Mouse (Mus musculus): ENCODE measurements around the gene Dnajb4. TPM values are rescaled to one million over a fixed set of nuclear protein-coding genes. Genes with fewer than 3 reads are reported as not detected.

The Dnajb4 gene
- total RNA-seq, 1 experiment = 8.6 TPM

DNA sequence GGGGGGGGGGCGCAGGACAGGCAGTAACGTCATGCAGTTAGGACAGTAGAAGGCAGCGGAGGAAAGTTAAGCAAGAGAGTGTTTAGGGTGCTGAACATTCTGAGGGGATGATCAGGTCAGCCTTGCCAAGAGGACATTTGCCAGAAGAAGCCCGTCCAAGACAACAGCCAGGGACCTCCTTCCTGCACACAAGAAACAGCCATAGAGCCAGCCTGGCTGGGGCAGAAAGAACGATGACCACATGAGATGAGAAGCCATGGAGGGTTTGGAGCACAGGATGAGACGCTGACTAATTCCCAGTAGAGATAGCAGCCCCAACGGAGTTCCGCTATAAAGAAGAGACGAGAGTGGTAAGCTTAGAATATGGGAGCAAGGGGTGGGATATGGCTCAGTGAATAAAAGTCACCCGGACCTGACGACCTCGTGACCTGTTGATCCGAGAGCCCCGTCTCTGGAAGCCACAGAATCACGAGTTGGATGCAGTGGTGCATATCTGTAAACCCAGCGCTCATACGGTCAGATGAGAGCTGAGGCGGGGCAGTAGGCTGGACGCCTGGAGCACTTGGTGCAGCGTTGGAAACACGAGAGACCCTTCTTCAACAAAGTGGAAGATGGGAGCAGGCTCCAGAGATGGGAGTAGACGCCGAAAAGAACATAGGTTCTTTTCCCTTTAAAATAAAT is 53.1 kb downstream of the Dnajb4 start:
- no peak overlapping the region for H3K9ac ChIP-seq (ENCODE audit: insufficient read depth, low read depth, low read length, poor library complexity, severe bottlenecking)
- H3K27ac ChIP-seq (ENCODE audit: insufficient read depth, low read depth, low read length, poor library complexity, severe bottlenecking) = no peak overlapping the region
- no peak for DNase-seq (ENCODE audit: low read depth, low spot score)
- TF ChIP-seq HCFC1 (IDR thresholded peaks at IDR 0.05; ENCODE audit: borderline replicate concordance, insufficient read depth, low read length) (no peak), CHD2 (IDR thresholded peaks at IDR 0.05; ENCODE audit: low read depth, low read length) (no peak), ZC3H11A (IDR thresholded peaks at IDR 0.05; ENCODE audit: borderline replicate concordance, low read depth, low read length) (no peak), MAFK (IDR thresholded peaks at IDR 0.05; ENCODE audit: insufficient read depth, low read depth, low read length) (no peak)
- in situ Hi-C loops (cut with MboI; ENCODE audit: low sequenced_read_pairs in 2 of 2, unreplicated experiment in 2 of 2) = no loop called here
- no peaks in the 10 kb centered on the region for H3K36me3 ChIP-seq (ENCODE audit: control insufficient read depth, insufficient read depth, low read length, poor library complexity, severe bottlenecking)
- no peak overlapping the region for H3K4me3 ChIP-seq (ENCODE audit: insufficient read depth in 1 of 2, low read depth in 1 of 2, low read length in 2 of 2, poor library complexity in 1 of 2, severe bottlenecking in 1 of 2)
- peaks cover 5% of the 10 kb centered on the region for H3K9me3 ChIP-seq (ENCODE audit: control insufficient read depth, insufficient read depth, low read depth, low read length)
- no peaks in the 10 kb centered on the region for H3K4me1 ChIP-seq (ENCODE audit: control insufficient read depth in 2 of 2, insufficient read depth in 2 of 2, low read length in 2 of 2, poor library complexity in 1 of 2)

DNA sequence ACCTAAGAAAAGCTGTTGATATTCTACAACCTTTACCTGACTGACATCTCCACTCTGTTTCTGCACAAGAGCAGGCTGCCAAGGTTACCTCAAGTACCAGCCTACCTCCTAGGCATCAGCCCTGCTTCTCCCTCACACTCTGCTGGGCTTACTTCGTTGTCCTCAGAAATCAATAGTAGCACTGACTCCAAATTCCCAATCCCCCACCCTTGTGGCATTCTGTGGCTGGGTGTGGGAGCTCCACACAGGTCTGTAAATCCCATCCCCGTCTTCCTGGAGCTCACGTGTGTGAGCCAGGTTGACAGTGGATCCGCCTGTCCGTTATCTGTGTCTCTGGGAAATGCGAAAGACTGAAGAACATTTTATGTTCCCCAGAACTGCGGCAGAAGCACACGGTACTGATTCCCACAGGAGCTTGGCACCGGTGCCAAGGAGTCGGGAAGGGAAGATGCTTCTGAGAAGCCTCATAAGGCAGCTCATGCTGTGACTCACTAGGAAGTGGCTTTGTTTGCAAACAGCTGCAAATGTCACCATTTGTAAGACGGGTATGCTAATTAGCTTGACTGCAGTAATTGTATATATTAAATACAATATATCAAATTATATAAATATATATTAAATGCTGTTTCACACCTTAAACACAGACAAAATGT is 54.7 kb downstream of the Dnajb4 start:
- DNase-seq (ENCODE audit: low read depth, low spot score) = no peak
- no peak overlapping the region for H3K9ac ChIP-seq (ENCODE audit: insufficient read depth, low read depth, low read length, poor library complexity, severe bottlenecking)
- H3K4me3 ChIP-seq (ENCODE audit: insufficient read depth in 1 of 2, low read depth in 1 of 2, low read length in 2 of 2, poor library complexity in 1 of 2, severe bottlenecking in 1 of 2) = no peak overlapping the region
- in situ Hi-C loops (cut with MboI; ENCODE audit: low sequenced_read_pairs in 2 of 2, unreplicated experiment in 2 of 2) = no loop called here
- TF ChIP-seq ZNF384 (IDR thresholded peaks at IDR 0.05; ENCODE audit: low read depth, low read length) = no peak
- TF ChIP-seq MAFK (IDR thresholded peaks at IDR 0.05; ENCODE audit: insufficient read depth, low read depth, low read length) = no peak
- TF ChIP-seq CHD2 (IDR thresholded peaks at IDR 0.05; ENCODE audit: low read depth, low read length) = no peak
- no peak for TF ChIP-seq ZC3H11A (IDR thresholded peaks at IDR 0.05; ENCODE audit: borderline replicate concordance, low read depth, low read length)
- TF ChIP-seq HCFC1 (IDR thresholded peaks at IDR 0.05; ENCODE audit: borderline replicate concordance, insufficient read depth, low read length) = no peak
- no peak overlapping the region; the same call in 1 of the 2 replicates for H3K27ac ChIP-seq (ENCODE audit: insufficient read depth, low read depth, low read length, poor library complexity, severe bottlenecking)
- peaks cover 5% of the 10 kb centered on the region for H3K9me3 ChIP-seq (ENCODE audit: control insufficient read depth, insufficient read depth, low read depth, low read length)
- no peaks in the 10 kb centered on the region for H3K36me3 ChIP-seq (ENCODE audit: control insufficient read depth, insufficient read depth, low read length, poor library complexity, severe bottlenecking)
- H3K4me1 ChIP-seq (ENCODE audit: control insufficient read depth in 2 of 2, insufficient read depth in 2 of 2, low read length in 2 of 2, poor library complexity in 1 of 2) = no peaks in the 10 kb centered on the region

DNA sequence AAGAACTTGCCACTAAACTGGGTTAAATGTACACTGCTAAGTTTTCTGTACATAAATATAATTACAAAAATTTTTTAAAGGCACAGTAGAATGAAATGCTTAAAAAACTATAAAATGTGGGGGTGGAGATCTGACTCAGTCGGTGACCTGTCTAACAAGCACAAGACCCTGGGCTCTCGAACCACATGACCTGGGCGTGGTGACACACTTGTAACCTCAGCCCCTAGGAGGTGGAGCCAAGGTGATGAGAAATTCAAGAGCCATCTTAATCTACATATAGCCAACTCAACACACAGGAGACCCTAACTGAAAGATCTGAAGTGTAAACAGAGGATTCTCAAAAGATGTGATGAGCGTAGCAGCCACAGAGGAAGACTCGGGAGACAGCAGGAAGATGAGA is 56.0 kb downstream of the Dnajb4 start:
- TF ChIP-seq ZNF384 (IDR thresholded peaks at IDR 0.05; ENCODE audit: low read depth, low read length) (no peak), MAFK (IDR thresholded peaks at IDR 0.05; ENCODE audit: insufficient read depth, low read depth, low read length) (no peak)

DNA sequence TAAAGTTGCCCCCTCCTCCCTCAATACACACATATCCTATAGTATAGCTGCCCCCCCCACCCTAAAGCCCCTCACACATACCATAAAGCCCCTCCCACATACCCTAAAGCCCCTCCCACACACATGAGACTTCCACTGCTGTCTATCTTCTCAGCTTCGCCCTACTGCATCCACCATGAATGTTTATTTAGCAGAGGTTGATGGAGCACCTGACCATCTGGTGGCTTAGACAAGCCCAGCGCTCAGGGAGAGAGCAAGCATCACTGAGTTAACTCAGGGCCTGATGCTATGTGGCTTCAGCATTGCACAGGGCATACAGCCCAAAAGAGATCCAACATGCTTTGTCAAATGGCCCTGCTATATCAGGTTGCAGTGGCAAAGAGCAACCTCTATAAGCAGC is 57.0 kb downstream of the Dnajb4 start:
- Histone ChIP-seq H3K4me3 (ENCODE audit: insufficient read depth in 1 of 2, low read depth in 1 of 2, low read length in 2 of 2, poor library complexity in 1 of 2, severe bottlenecking in 1 of 2) (no peak overlapping the region), H3K9ac (ENCODE audit: insufficient read depth, low read depth, low read length, poor library complexity, severe bottlenecking) (no peak overlapping the region), H3K9me3 (ENCODE audit: control insufficient read depth, insufficient read depth, low read depth, low read length) (no peaks in the 10 kb centered on the region), H3K27ac (ENCODE audit: insufficient read depth, low read depth, low read length, poor library complexity, severe bottlenecking) (no peak overlapping the region), H3K36me3 (ENCODE audit: control insufficient read depth, insufficient read depth, low read length, poor library complexity, severe bottlenecking) (no peaks in the 10 kb centered on the region), H3K4me1 (ENCODE audit: control insufficient read depth in 2 of 2, insufficient read depth in 2 of 2, low read length in 2 of 2, poor library complexity in 1 of 2) (no peaks in the 10 kb centered on the region)
- TF ChIP-seq ZC3H11A (IDR thresholded peaks at IDR 0.05; ENCODE audit: borderline replicate concordance, low read depth, low read length) (no peak), HCFC1 (IDR thresholded peaks at IDR 0.05; ENCODE audit: borderline replicate concordance, insufficient read depth, low read length) (no peak), MAFK (IDR thresholded peaks at IDR 0.05; ENCODE audit: insufficient read depth, low read depth, low read length) (no peak), CHD2 (IDR thresholded peaks at IDR 0.05; ENCODE audit: low read depth, low read length) (no peak), ZNF384 (IDR thresholded peaks at IDR 0.05; ENCODE audit: low read depth, low read length) (no peak)
- no peak for DNase-seq (ENCODE audit: low read depth, low spot score)
- in situ Hi-C loops (cut with MboI; ENCODE audit: low sequenced_read_pairs in 2 of 2, unreplicated experiment in 2 of 2) = no loop called here

More for the DNA sequence above, 56.0 kb downstream of the Dnajb4 start:
- in situ Hi-C loops (cut with MboI; ENCODE audit: low sequenced_read_pairs in 2 of 2, unreplicated experiment in 2 of 2) = no loop called here
- DNase-seq (ENCODE audit: low read depth, low spot score) = no peak
- Histone ChIP-seq H3K4me3 (ENCODE audit: insufficient read depth in 1 of 2, low read depth in 1 of 2, low read length in 2 of 2, poor library complexity in 1 of 2, severe bottlenecking in 1 of 2) (no peak overlapping the region), H3K9ac (ENCODE audit: insufficient read depth, low read depth, low read length, poor library complexity, severe bottlenecking) (no peak overlapping the region), H3K36me3 (ENCODE audit: control insufficient read depth, insufficient read depth, low read length, poor library complexity, severe bottlenecking) (no peaks in the 10 kb centered on the region), H3K4me1 (ENCODE audit: control insufficient read depth in 2 of 2, insufficient read depth in 2 of 2, low read length in 2 of 2, poor library complexity in 1 of 2) (no peaks in the 10 kb centered on the region), H3K27ac (ENCODE audit: insufficient read depth, low read depth, low read length, poor library complexity, severe bottlenecking) (no peak overlapping the region), H3K9me3 (ENCODE audit: control insufficient read depth, insufficient read depth, low read depth, low read length) (no peaks in the 10 kb centered on the region)

All from ES-E14 (cell line).